Mouse (Mus musculus) gastrocnemius, postnatal 10 days (tissue): ENCODE measurements around the gene Gm12258. TPM values are rescaled to one million over a fixed set of nuclear protein-coding genes. Genes with fewer than 3 reads are reported as not detected.

Source experiments
- DNase-seq: peaks from one replicate; pipeline ENCODE4 v3.0.0; 2021; ENCODE audit warnings: mixed read lengths
- total RNA-seq, 2 experiments: library from RNA; stranded (reverse); gene quantifications; 2 replicates each; pipeline ENCODE4 v1.2.3; 2021

Gene Gm12258
- total RNA-seq, 2 experiments from 2014 or later, result 2.4 to 2.5 TPM

- no peak for DNase-seq
These were observed 54.1 kb downstream of the Gm12258 start for GRCm38 (mm10) chr11:58901080-58901479.

- peak; percentile 97 for DNase-seq
These were observed 56.8 kb downstream of the Gm12258 start, which contains the start of gene Zfp39 for GRCm38 (mm10) chr11:58903511-58904409. TSS of gene Zfp39 (minus strand) at chr11:58904225.

- DNase-seq, result no peak
These were observed 57.4 kb downstream of the Gm12258 start for GRCm38 (mm10) chr11:58904410-58904718.

GRCm38 (mm10) chr11:58904838-58905237, 57.9 kb downstream of the Gm12258 start:
- DNase-seq, result no peak

Other genes starting within 250 kb of the Gm12258 start
- not detected for gene 2210407C18Rik, start 231.1 kb upstream of the Gm12258 start, total RNA-seq
- gene Olfr323, start 216.7 kb upstream of the Gm12258 start, total RNA-seq, result not detected
- under 1 TPM in 1 of 2 experiments, not detected in 1; 0.27 TPM for gene Trim58, start 206.7 kb upstream of the Gm12258 start, total RNA-seq
- gene Olfr322, start 188.4 kb upstream of the Gm12258 start, total RNA-seq, result not detected
- not detected for gene Olfr320, start 166.1 kb upstream of the Gm12258 start, total RNA-seq
- gene Olfr319, start 148.0 kb upstream of the Gm12258 start, total RNA-seq, result not detected
- gene Olfr318, start 123.1 kb upstream of the Gm12258 start, total RNA-seq, result not detected
- gene Olfr317, start 107.9 kb upstream of the Gm12258 start, total RNA-seq, result not detected
- not detected for gene Olfr316, start 94.4 kb upstream of the Gm12258 start, total RNA-seq
- not detected for gene Olfr315, start 74.0 kb upstream of the Gm12258 start, total RNA-seq
- not detected for gene Olfr314, start 64.2 kb upstream of the Gm12258 start, total RNA-seq
- not detected for gene Fam183b, start 45.2 kb upstream of the Gm12258 start, total RNA-seq
- gene Olfr313, start 32.2 kb upstream of the Gm12258 start, total RNA-seq, result not detected
- gene Olfr312, start 17.9 kb upstream of the Gm12258 start, total RNA-seq, result not detected
- gene Olfr311, start 7.9 kb upstream of the Gm12258 start, total RNA-seq, result not detected
- 1 to 10 TPM; 2.5 to 3.0 TPM for gene 2810021J22Rik, start 20.1 kb downstream of the Gm12258 start, total RNA-seq
- 1 to 10 TPM; 6.0 to 6.5 TPM for gene Zfp39, start 57.1 kb downstream of the Gm12258 start, total RNA-seq
- gene Btnl10, start 70.8 kb downstream of the Gm12258 start, total RNA-seq, result 1 to 10 TPM in 1 of 2 experiments, not detected in 1; 1.1 TPM
- gene Rnf187, start 91.8 kb downstream of the Gm12258 start, total RNA-seq, result 100 to 1,000 TPM; 160 to 172 TPM
- 1 to 10 TPM; 7.3 to 8.0 TPM for gene Hist3h2ba, start 101.8 kb downstream of the Gm12258 start, total RNA-seq
- 10 to 100 TPM; 25.1 to 25.6 TPM for gene Hist3h2a, start 107.5 kb downstream of the Gm12258 start, total RNA-seq
- under 1 TPM; 0.14 TPM for gene Trim17, start 107.5 kb downstream of the Gm12258 start, total RNA-seq
- 10 to 100 TPM; 11.1 to 15.4 TPM for gene Trim11, start 130.9 kb downstream of the Gm12258 start, total RNA-seq